In genomic region chr5:110098991-110099477, GRCm38 (mm10) we compare ENCODE assay signal across 15 mouse cellular contexts. TPM values are rescaled to one million over a fixed set of nuclear protein-coding genes. Genes with fewer than 3 reads are reported as not detected.
DNase-seq lines count a peak whose midpoint lies in the region; ATAC-seq and TF ChIP-seq lines count a peak whose summit lies in the region.
"Had no signal": no experiment of that assay in that cellular context is flagged by ENCODE, and none has a peak within 500 bp of the region (broad histone marks: within the 10 kb centered on the region; RNA-seq: fewer than 3 reads in every experiment).

No protein-coding gene starts in this region.

- no peak for ATAC-seq in heart, embryonic 16.5 days (replicated peaks; ENCODE audit: extremely low read depth, insufficient read depth, low FRiP score)
- no peak for ATAC-seq in stomach, postnatal 0 days (ENCODE audit: low FRiP score, low TSS enrichment)
- no peak for ATAC-seq in erythroblast, adult 5-6 weeks (replicated peaks; ENCODE audit: low FRiP score, poor library complexity, severe bottlenecking)
- ATAC-seq: inflammation-experienced regulatory T-cells, adult 6 months had no signal

- no peak for DNase-seq in heart, postnatal 4 days
- DNase-seq in WW6 (ENCODE audit: low read depth, low spot score) = peak; percentile 68
- peak; percentile 50 to 60 for DNase-seq in left cerebral cortex, postnatal 14 days (ENCODE audit: low spot score in 2 of 2)
- DNase-seq in stomach, postnatal 0 days (ENCODE audit: low spot score) = no peak
- no peak for DNase-seq in ovary, postnatal 36 days (ENCODE audit: low spot score)
- no peak for DNase-seq in retina, embryonic 14.5 days (ENCODE audit: low spot score)
- DNase-seq: adrenal gland, adult 8-10 months; kidney, postnatal 36 days; liver, embryonic 13.5 days had no signal

- no peak for TF ChIP-seq EP300 in stomach, postnatal 0 days (optimal IDR thresholded peaks at IDR 0.05)

- H3K4me1 ChIP-seq in heart, embryonic 16.5 days (ENCODE audit: control insufficient read depth, insufficient read depth, low read length) = peaks cover 21% of the 10 kb centered on the region
- peaks cover 7% of the 10 kb centered on the region for H3K4me1 ChIP-seq in stomach, postnatal 0 days (replicated peaks; ENCODE audit: control insufficient read depth, insufficient read depth)

- peak overlapping the region; percentile 10; the same call in 1 of the 2 replicates for H3K27ac ChIP-seq in heart, embryonic 16.5 days (ENCODE audit: low read length)
- H3K27ac ChIP-seq in stomach, postnatal 0 days (replicated peaks) = peak overlapping the region; percentile 45; the same call in 1 of the 2 replicates
- H3K27ac ChIP-seq: forebrain, embryonic 12.5 days; liver, embryonic 13.5 days had no signal

- peaks cover 4% of the 10 kb centered on the region for H3K27me3 ChIP-seq in heart, embryonic 16.5 days (ENCODE audit: control insufficient read depth, insufficient read depth, low read length)
- no peaks in the 10 kb centered on the region for H3K27me3 ChIP-seq in stomach, postnatal 0 days (ENCODE audit: control insufficient read depth, insufficient read depth, low read length)
- H3K27me3 ChIP-seq: CH12.LX had no signal

- intact Hi-C loops in left cerebral cortex, postnatal 14 days (cut with DNase I) = no loop called here

- H3K36me3 ChIP-seq in heart, embryonic 16.5 days (ENCODE audit: control insufficient read depth, insufficient read depth) = peaks cover 13% of the 10 kb centered on the region
- H3K36me3 ChIP-seq in stomach, postnatal 0 days (ENCODE audit: control insufficient read depth, insufficient read depth, low read length) = peaks cover 12% of the 10 kb centered on the region

- H3K9ac ChIP-seq in heart, embryonic 16.5 days (ENCODE audit: low read length) = no peak overlapping the region
- no peak overlapping the region for H3K9ac ChIP-seq in stomach, postnatal 0 days (ENCODE audit: low read length)
- H3K9ac ChIP-seq: liver, embryonic 13.5 days had no signal

- no peak overlapping the region for H3K4me2 ChIP-seq in heart, embryonic 16.5 days (ENCODE audit: low read depth, low read length)
- no peak overlapping the region for H3K4me2 ChIP-seq in stomach, postnatal 0 days (replicated peaks; ENCODE audit: low read depth)
- H3K4me2 ChIP-seq: forebrain, embryonic 12.5 days; liver, embryonic 13.5 days had no signal

- no peak overlapping the region for H3K4me3 ChIP-seq in heart, embryonic 16.5 days (ENCODE audit: low read length)
- no peak overlapping the region for H3K4me3 ChIP-seq in stomach, postnatal 0 days (ENCODE audit: low read depth, low read length)
- H3K4me3 ChIP-seq: forebrain, embryonic 12.5 days; liver, embryonic 13.5 days had no signal

- 52% methylated on average over 1 of the region's 1 CpGs for WGBS in heart, embryonic 16.5 days
- WGBS in stomach, postnatal 0 days = 41% methylated on average over 1 of the region's 1 CpGs

- H3K9me3 ChIP-seq in heart, embryonic 16.5 days (replicated peaks; ENCODE audit: control insufficient read depth, low read length) = no peaks in the 10 kb centered on the region
- no peaks in the 10 kb centered on the region for H3K9me3 ChIP-seq in stomach, postnatal 0 days (ENCODE audit: control insufficient read depth, low read length)
- H3K9me3 ChIP-seq: forebrain, embryonic 12.5 days; liver, embryonic 13.5 days had no signal

- TF ChIP-seq CTCF in stomach, postnatal 0 days (IDR thresholded peaks at IDR 0.05; ENCODE audit: low read depth) = no peak

RNA-seq across cellular contexts. Expression of gene Plcxd1, which starts 0.7 kb away (rescaled TPM):
- polyA plus RNA-seq in heart, embryonic 16.5 days (2015; fragmentation: Nextera tagmentation; extraction: Ambion mirVana) = 0.90 and 1.2 TPM in 2 replicates
- total RNA-seq in heart, postnatal 4 days (2021) = not detected
- total RNA-seq in left cerebral cortex, postnatal 14 days (2021) = 1 to 10 TPM; 8.6 to 8.7 TPM
- polyA plus RNA-seq in stomach, postnatal 0 days (2015; fragmentation: Nextera tagmentation; extraction: Ambion mirVana) = 12.5 and 12.8 TPM in 2 replicates
- total RNA-seq in erythroblast, adult 5-6 weeks (2015; ENCODE audit: low replicate concordance) = not detected in 2 replicates
- not detected in 2 replicates for total RNA-seq in erythroblast, adult 5-6 weeks (2017; ENCODE audit: low replicate concordance)

RNA-seq across cellular contexts. Expression of gene Gm35315, which starts 4.8 kb away (rescaled TPM):
- 0.51 and 0.75 TPM in 2 replicates for polyA plus RNA-seq in heart, embryonic 16.5 days (2015; fragmentation: Nextera tagmentation; extraction: Ambion mirVana)
- total RNA-seq in heart, postnatal 4 days (2021) = not detected
- under 1 TPM; 0.42 to 0.53 TPM for total RNA-seq in left cerebral cortex, postnatal 14 days (2021)
- polyA plus RNA-seq in stomach, postnatal 0 days (2015; fragmentation: Nextera tagmentation; extraction: Ambion mirVana) = 0.41 and 0.45 TPM in 2 replicates
- not detected in 2 replicates for total RNA-seq in erythroblast, adult 5-6 weeks (2015; ENCODE audit: low replicate concordance)
- total RNA-seq in erythroblast, adult 5-6 weeks (2017; ENCODE audit: low replicate concordance) = 0.17 and 1.4 TPM in 2 replicates

RNA-seq across cellular contexts. Expression of gene Gtpbp6, which starts 9.0 kb away (rescaled TPM):
- 19.6 and 22.5 TPM in 2 replicates for polyA plus RNA-seq in heart, embryonic 16.5 days (2015; fragmentation: Nextera tagmentation; extraction: Ambion mirVana)
- total RNA-seq in heart, postnatal 4 days (2021) = 10 to 100 TPM; 32.3 to 33.6 TPM
- 10 to 100 TPM; 84.2 to 85.4 TPM for total RNA-seq in left cerebral cortex, postnatal 14 days (2021)
- 17.0 and 20.2 TPM in 2 replicates for polyA plus RNA-seq in stomach, postnatal 0 days (2015; fragmentation: Nextera tagmentation; extraction: Ambion mirVana)
- 1.5 TPM in 1 of 2 replicates, not detected in the other for total RNA-seq in erythroblast, adult 5-6 weeks (2015; ENCODE audit: low replicate concordance)
- 2.1 and 2.2 TPM in 2 replicates for total RNA-seq in erythroblast, adult 5-6 weeks (2017; ENCODE audit: low replicate concordance)

RNA-seq across cellular contexts. Expression of gene Zfp605, which starts 10.9 kb away (rescaled TPM):
- 2.0 and 2.7 TPM in 2 replicates for polyA plus RNA-seq in heart, embryonic 16.5 days (2015; fragmentation: Nextera tagmentation; extraction: Ambion mirVana)
- total RNA-seq in heart, postnatal 4 days (2021) = 1 to 10 TPM; 2.7 to 3.1 TPM
- 10 to 100 TPM; 15.7 to 17.3 TPM for total RNA-seq in left cerebral cortex, postnatal 14 days (2021)
- polyA plus RNA-seq in stomach, postnatal 0 days (2015; fragmentation: Nextera tagmentation; extraction: Ambion mirVana) = 1.6 and 2.0 TPM in 2 replicates
- 1.5 and 4.0 TPM in 2 replicates for total RNA-seq in erythroblast, adult 5-6 weeks (2015; ENCODE audit: low replicate concordance)
- total RNA-seq in erythroblast, adult 5-6 weeks (2017; ENCODE audit: low replicate concordance) = 1.1 and 1.5 TPM in 2 replicates

RNA-seq across cellular contexts. Expression of gene Gm17655, which starts 26.7 kb away (rescaled TPM):
- 3.5 and 3.7 TPM in 2 replicates for polyA plus RNA-seq in heart, embryonic 16.5 days (2015; fragmentation: Nextera tagmentation; extraction: Ambion mirVana)
- 1 to 10 TPM; 2.8 to 3.3 TPM for total RNA-seq in heart, postnatal 4 days (2021)
- 10 to 100 TPM in 1 of 2 experiments, 1 to 10 TPM in 1; 4.2 to 10.7 TPM for total RNA-seq in left cerebral cortex, postnatal 14 days (2021)
- polyA plus RNA-seq in stomach, postnatal 0 days (2015; fragmentation: Nextera tagmentation; extraction: Ambion mirVana) = 1.6 and 1.7 TPM in 2 replicates
- total RNA-seq in erythroblast, adult 5-6 weeks (2015; ENCODE audit: low replicate concordance) = 8.6 TPM in 1 of 2 replicates, not detected in the other
- total RNA-seq in erythroblast, adult 5-6 weeks (2017; ENCODE audit: low replicate concordance) = 2.0 and 6.8 TPM in 2 replicates
- total RNA-seq: midbrain, postnatal 0 days had no signal

Comparison
In these comparisons a context has a peak if more than half of its experiments do, and no peak if none do; other contexts are left out.
1. DNase-seq: peak in WW6 (single experiment) and left cerebral cortex, postnatal 14 days (2 of 2); none in heart, postnatal 4 days (single experiment), stomach, postnatal 0 days (single experiment), ovary, postnatal 36 days (single experiment) and retina, embryonic 14.5 days (single experiment).
2. RNA of gene Plcxd1, which starts 0.7 kb away (total RNA-seq): 8.6 to 8.7 TPM in left cerebral cortex, postnatal 14 days; not detected in heart, postnatal 4 days and not detected in erythroblast, adult 5-6 weeks; every median in the first group is over 4 times any median in the second.
3. RNA of gene Gtpbp6, which starts 9.0 kb away (total RNA-seq): 84.2 to 85.4 TPM in left cerebral cortex, postnatal 14 days and 32.3 to 33.6 TPM in heart, postnatal 4 days; 1.5 to 2.2 TPM in erythroblast, adult 5-6 weeks; every median in the first group is over 10 times any median in the second.